Mouse (Mus musculus): Measurements from ENCODE around the gene Ablim1.
A peak's percentile ranks its signal among the peaks of the same experiment; 100 is the strongest.

The Ablim1 gene

DNA sequence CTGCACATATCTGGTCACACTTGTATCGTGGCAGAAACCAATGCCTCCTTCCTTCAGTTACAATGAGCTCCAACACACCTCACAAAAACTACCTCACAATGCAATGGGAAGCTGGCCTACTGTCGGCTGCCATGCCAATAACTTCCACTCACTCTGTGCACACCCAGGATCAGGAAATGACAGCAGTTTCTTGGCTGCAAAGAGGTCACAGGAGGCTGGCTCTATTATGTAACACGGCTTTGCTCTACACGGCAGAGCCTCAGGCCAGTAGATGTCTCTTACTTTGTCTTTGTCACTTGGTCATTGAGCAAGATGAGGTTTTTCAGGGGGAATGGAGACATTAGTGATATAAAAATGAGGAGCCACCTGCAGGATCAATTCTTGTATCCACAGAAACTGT is 126.2 kb downstream of the Ablim1 start:
- DNase-seq (ENCODE audit: low read depth, low spot score): no peak

DNA sequence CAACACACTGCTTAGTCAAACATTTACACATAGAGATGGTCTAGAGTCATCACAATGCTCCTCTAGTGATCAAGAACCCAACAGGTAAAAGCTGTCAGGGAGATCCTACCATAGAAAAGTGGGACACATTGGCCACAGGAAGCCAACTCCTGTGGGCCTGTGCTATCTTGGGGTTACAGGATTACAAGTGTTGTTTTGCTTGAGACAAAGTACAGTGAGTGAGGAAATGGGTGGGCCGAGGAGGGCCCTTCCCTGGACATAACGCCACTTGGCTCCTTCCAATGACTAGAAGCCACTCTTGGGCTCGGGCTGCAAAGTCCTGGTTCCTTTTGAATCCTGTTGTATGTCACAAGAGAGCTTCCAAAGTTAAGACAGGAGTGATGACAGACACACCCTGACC is 129.7 kb downstream of the Ablim1 start:
- no peak for DNase-seq (ENCODE audit: low read depth, low spot score)

DNA sequence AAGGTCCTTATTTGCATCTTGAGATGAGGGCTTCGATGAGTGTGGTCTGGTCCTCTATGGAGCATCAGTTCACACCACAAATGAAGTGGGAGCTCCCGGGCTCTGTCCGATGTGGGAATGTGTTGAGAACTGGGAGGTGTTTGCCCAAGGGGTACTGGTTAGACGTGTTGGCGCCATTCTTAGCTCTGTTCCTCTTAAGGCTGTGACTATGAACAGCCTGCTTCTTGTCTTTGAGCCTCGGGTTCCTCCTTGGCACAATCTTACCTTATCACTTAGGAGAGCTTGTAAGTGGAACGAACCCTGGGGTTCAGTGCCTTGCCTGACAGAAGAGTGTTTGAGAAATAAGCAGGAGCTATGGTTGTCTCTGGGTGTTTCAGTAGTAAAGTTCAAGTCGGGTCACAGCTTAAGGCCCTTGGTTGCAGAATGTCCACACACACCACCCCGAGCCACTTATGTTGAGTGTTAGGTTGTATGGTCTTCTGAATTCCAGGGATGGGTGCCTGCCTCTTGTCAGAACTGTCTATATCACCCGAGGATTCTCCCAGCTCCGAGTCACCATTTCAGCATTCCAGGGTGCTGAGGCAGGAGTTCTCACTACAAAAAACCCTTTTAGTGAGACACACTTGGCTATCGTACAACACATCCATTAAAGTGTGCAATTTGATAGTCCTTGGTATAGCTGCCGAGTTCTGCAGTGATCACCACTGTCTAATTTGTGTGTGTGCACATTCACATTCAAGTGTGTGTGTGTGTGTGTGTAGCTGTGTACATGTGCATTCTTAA is 131.6 kb downstream of the Ablim1 start:
- DNase-seq (ENCODE audit: low read depth, low spot score): no peak

DNA sequence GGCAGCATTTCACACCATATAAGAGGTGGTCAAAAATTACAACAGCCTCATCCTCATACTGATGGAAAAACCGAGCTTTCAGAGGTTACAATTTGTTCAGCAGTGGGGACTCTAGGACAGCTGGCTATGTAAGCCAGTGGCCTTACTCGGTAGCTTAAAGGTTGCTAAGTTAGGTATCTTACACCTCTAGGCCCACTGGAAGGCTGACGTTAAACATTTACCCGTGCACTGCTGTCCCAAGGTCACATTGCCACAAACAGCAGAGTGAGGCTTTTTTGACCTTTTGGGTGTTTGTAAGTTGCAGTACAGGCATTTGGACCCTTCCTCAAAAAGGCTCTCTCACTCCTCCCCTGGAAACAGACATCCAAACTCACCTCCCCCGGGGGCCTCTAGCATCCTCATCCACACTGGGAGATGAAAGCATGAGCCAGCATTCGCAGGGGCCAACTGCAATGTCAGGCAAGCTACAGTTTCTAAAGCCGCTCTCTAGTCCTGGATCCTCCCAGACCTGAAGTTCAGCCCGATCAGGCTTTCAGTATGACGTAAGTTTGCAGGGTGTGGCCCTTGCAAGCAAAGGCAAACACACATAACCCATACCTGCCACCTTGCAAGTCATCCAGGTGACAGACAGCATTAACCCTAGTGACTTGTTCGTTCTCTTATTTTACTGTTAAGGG is 132.7 kb downstream of the Ablim1 start:
- no peak for DNase-seq (ENCODE audit: low read depth, low spot score)

DNA sequence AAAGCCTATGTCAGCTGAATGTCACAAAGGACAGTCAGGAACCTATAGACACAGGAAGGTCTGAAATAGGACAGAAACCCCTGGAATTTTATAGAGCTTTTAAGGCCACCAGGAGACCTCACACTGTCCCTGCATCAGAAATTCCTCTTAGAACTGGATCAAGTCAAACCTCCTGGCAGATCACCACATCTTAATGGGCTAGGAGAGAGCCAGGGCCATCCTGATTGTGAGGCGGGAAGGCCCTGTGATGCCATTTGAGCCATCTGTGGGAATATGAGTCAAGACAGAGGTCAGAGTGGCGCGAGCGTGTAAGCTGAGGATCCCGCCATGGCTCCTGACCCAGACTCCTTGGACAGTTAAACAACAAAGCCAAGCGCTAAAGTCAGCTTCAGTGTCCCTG is 133.4 kb downstream of the Ablim1 start:
- DNase-seq (ENCODE audit: low read depth, low spot score): no peak

DNA sequence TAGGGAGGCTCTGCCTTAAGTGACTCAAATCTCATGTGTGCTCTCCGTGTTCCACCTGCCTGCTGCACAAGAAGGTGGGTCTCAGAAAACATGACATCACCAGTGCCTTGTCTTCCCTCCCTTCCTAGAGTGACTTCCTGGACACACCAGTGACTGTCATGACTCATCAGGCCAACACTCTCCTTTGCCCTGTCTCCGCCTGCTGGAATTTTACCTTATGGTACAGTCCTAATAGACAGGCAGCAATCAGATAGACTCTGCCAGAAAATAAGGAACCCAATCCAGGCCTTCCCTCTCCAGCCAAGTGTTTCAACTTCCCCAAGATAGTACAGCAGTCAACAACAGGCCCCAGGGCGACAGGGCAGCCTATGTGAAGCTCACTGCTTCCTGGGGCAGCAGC is 133.8 kb downstream of the Ablim1 start:
- no peak for DNase-seq (ENCODE audit: low read depth, low spot score)

DNA sequence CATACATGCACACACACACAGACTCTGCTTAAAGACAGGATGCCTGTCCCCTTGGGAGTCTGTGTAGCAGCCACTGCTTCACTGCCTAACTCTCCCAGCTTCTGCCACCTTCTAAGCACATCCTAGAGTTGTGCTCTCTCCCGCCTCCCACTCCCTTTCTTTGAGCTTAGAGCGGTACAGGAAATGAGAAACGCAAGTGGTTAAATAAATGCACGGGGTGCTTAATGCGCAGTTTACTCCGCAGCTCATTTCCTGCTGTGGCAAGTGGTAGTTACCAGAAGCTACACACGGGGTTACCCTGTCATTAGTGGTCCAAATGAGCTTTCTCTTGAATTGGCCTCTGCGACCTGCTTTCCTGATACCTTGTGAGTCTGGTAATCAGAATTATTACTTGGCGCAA is 134.4 kb downstream of the Ablim1 start:
- no peak for DNase-seq (ENCODE audit: low read depth, low spot score)

DNA sequence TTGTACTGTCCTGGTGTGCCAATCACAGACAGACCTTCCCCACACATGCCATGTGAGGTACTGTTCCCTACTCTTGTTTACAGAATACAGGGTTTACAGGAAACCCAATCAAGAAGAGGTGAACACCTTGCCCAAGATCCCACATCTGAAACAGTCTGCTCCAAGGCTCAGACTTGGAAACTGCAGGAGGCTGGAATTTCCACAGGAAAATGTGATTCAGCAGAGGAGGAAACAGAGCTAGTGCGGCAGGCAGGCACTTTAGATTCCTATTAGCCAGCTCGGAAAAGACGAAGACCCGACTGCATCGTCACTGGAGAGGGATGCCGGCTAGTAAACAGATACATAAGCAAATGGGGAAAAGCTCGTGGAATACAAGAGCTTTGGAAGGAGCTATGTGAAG is 135.4 kb downstream of the Ablim1 start:
- no peak for DNase-seq (ENCODE audit: low read depth, low spot score)

DNA sequence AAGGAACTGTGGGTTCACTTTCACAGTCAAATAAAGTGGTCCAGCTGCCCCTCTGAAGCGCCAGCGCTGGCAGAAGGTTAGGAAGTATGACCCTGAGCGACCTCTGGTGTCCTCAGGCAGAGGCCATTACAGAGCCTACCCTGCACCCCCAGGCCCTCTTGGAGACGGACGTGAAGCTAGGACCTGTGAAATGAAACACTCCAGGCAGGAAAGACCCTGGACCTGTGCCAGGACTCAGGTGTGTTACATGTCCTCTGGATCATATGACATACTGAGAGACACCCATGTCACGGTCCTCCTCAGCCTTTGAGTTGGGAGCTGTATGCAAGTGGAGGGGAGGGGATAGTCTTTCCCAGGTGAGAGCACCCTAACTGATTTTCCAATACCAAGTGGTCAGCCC is 137.4 kb downstream of the Ablim1 start:
- DNase-seq (ENCODE audit: low read depth, low spot score): no peak

DNA sequence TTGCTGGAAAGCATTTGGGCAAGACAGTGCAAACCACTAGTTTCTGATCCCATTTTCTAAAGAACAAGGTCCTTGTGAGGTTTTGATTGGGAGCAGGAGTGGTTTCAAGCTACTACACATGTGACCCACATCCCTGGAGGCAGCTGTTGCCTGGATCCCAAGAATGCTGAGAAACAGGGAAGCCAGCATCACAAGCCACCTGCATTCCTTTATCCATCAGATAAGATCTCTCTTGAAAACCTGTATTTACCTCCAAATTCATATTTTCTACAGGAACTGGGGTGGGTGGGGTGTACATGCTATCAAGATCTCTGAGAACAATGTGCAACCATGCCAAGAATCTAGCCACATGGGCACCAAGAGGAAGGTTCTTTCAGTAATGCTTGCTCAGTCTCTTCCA is 139.6 kb downstream of the Ablim1 start:
- DNase-seq (ENCODE audit: low read depth, low spot score): no peak

DNA sequence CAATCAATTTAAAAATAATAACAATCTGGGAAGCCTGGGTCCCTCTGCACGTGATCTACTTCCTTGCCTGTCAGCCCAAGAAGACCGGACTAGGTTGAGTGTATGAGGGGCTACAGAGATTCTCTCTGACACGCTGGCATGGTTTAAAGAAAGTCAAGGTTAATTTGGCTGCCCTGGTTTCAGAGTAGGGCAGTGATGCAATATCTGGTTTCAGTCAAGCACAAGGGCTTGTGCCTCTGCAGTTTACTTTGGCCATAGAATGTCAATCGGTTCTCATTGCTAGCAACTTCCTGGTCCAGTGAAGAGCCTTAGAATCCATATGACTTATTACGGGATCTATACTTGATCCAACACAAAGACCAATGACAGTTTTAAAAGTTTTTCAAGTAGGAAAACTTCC is 140.2 kb downstream of the Ablim1 start:
- DNase-seq (ENCODE audit: low read depth, low spot score): no peak

DNA sequence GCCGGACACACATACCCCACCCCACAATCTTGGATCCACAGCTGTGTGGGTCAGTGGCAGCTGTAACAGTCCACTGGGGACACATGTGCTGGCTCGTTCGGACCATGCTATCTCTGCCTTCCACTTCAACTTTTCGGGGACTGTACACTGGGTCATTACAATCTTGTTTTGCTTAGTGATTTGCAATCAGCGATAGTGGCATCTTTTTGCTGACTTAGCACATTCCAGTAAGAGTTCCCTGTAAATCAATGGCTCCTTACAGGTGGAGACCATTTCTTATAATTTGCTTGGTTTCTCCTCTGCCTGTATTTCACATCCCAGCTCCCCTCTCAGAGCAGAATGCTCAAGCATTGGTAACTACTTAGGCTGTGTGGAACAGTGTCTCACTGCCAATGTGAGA is 140.7 kb downstream of the Ablim1 start:
- DNase-seq (ENCODE audit: low read depth, low spot score): no peak

DNA sequence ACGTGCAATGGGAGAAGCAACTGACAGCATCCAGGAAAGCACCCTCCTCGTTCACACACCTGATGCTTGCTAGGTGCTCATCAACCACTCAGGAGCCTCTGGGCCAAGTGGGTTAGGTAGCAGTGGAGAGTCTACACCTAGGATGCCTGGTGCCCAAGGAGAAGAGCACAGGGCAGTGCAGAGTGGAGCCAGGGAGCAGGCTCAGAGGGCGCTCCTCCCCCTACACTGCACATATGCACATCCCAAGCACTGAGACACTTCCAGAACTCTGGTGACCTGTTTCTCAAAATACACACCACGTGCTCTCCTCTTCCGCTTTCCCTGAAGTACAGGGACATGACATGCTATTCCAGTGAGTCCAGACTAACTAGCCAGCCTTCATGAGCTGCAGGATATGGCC is 142.4 kb downstream of the Ablim1 start:
- no peak for DNase-seq (ENCODE audit: low read depth, low spot score)

DNA sequence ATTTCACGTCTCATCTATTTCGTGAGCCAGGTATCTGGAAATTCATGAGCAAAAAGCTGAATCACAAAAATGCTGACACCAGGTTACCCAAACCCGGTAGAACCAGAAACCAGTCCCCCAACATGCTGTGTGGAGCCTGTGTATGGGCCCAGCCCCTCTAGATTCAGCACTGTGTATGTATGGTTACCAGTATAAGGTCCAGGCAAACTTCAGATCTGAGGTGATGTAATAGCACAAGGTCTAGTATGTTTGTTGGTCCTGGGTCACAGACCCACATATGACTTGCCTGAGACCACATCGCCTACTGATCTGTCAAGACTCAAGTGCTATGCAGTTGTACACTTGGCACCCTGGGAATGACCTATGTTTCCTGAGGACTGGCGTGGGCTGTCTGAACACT is 143.8 kb downstream of the Ablim1 start:
- no peak for DNase-seq (ENCODE audit: low read depth, low spot score)

DNA sequence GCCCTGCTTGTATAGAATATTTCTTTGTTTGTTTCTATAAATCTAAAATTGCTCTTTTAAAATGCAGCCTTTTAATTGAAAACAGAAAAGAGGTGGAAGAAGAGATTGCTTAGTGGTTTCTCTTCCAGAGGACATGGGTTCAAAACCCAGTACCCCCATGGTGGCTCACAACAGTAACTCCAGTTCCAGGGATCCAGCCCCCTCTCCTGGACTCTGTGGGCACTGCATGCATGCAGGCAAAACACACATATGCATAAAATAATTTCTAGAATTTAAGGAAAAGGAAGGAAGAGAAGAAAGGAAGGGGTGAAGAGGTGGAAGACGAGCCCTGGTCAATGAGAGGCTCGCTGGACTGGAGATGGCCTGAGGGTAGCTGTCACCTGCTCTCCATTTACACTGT is 145.2 kb downstream of the Ablim1 start:
- no peak for DNase-seq (ENCODE audit: low read depth, low spot score)

DNA sequence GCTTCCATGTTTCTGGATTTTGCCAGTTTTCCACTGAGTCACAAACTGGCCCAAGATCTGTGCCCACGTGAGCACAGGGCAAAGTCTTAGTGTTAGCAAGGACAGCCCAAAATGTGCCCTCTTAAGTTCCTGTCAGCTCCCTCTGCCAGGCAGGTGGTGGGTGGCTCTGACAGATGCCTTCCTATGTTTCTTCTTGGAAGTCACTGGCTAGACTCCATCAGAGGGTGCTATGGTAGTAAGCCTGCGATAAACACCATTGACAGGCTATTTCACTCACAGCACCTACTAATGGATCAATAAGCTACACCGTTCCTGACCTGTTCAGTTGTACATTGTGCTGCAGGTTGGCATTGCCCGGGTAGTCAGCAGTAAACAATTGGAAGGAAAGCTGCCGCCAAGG is 147.0 kb downstream of the Ablim1 start:
- no peak for DNase-seq (ENCODE audit: low read depth, low spot score)

DNA sequence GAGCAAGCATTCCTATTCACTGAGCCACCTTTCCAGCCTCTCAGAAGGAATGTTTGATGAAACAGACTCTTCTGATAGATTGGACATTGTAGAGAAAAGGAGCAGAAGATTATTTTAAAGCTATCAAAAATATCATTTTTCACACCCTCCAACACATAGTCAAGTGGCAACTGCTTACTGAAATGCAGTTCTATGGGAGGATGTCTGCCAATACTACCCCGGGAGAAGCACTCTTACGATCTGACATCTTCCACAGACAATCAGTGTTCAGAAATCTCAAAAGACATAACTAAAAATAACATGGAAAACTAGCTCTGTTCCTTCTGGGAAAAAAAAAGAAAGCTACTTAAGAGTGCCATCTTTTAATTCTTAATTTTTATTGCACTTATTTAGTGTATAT is 149.8 kb downstream of the Ablim1 start:
- DNase-seq (ENCODE audit: low read depth, low spot score): no peak

DNA sequence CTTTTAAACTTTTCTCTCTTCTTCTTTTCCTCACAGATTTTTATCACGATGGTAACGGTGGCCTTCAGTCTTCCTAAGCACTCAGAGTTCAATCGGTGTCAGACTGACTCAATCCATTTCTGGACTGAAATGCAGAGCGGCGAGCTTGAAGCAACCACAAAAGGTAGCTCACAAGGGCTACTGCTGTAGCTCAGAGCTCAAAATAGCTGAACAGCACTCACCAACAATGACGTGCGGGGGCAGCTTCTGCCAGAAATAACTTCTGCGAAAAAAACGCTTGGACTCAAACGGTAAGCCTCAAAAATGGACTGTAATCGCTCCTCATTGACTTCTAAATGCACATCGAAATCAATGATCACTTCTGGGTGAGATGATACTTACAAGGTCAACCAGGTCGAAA is 151.4 kb downstream of the Ablim1 start:
- DNase-seq (ENCODE audit: low read depth, low spot score): no peak

DNA sequence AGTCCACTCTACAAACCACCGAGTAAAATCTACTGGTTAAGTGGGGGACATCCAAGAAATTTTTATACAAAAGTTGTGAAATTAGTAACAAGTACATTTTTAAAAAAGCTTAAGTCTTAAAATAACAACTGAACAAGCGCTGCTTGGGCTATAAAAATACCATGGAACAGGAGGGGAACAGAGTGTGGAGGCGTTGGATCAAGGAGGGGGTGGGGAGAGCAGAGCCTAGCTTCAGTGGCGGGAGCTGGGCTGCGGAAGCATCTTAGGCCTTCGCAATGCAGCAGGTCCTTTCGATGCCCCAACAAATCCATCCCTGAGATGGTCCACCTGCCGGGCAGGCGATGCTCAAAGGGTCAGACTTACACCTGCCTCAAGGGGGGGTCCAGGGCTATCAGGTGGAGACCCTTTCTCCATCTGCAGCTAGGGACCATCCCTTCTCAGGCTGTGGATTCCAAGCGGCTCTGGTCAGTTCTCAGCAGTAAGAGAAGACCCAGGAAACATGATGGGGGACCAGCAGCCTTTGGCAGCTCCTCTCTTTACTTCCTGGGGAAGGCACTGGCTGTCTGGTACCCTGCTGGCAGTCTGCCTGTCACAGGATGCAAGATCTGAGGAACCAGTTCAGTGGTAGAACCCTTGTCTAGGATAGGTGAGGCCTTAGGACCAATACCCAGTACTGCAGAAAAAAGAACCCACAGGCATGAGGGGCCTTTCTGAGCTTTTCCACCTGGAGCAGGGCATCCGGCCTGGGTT is 152.6 kb downstream of the Ablim1 start:
- DNase-seq (ENCODE audit: low read depth, low spot score): no peak

DNA sequence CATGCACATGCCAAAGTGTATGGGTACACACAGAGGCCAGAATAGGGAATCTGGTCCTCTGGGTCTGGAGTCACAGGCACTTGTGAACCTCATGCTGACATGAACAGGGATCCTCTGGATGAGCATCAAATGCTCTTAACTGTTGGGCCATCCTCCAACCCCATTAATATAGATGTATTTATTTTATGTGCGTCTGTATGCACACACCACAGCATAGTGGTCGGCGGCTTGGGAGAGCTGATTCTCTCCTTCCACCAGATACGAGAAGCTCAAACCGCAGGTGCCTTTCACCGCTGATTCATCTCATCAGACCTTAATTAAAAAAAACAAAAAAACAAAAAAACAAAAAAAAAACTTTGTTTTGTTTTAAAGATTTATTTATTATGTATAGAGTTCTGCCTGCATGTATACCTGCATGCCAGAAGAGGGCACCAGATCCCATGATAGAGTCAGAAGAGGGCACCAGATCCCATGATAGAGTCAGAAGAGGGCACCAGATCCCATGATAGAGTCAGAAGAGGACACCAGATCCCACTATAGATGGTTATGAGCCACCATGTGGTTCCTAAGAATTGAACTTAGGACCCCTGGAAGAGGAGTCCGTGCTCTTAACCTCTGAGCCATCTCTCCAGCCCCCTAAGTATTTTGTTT is 153.6 kb downstream of the Ablim1 start:
- peak; percentile 29 for DNase-seq (ENCODE audit: low read depth, low spot score)

DNA sequence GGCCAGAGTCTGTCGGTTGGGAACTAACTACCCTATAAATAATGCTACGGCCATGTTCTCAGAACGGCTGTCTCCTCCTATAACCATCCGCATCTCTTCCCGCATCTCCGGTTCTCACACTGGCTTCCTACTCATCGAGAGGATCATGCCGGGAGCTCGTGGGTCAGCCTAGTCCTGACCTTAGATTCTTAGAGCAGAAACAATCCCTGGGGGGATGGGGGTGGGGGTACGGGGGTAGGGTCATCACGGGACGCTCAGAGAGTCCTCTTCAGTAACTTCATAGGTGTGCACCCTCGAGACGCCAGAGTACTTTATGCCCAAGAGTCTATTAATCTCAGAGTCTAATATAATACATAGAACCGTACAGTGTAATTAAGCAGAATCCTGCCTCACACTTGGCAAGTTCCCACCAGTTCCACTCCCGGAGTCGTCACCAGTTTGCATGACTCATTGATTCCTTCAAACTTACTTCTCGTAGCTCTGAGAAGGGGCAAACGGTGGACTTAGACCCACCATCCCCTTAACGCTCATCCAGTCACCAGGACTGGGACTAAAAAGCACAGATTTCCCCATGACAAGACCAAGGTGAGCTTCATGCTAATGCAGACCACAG is 156.9 kb downstream of the Ablim1 start:
- DNase-seq (ENCODE audit: low read depth, low spot score): no peak
